Mouse (Mus musculus) heart, embryonic 12.5 days (tissue): ENCODE measurements around the gene Actl11. TPM values are rescaled to one million over a fixed set of nuclear protein-coding genes. Genes with fewer than 3 reads are reported as not detected.

Source experiments
- ATAC-seq: fragments of 200-750 bp; cut with Nextera tagmentation; 2 replicates; pipeline ENCODE4 v1.8.0; 2017; ENCODE audit warnings: moderate TSS enrichment, moderate library complexity; ENCODE audit not compliant: insufficient number of reproducible peaks, low FRiP score
- H3K27ac ChIP-seq: fragments of 300-500 bp; sonication (generic); 2 replicates; pipeline ENCODE4 v1.5.1; 2016; ENCODE audit warnings: mild to moderate bottlenecking, moderate library complexity; ENCODE audit not compliant: poor library complexity, severe bottlenecking
- H3K27me3 ChIP-seq: fragments of 300-500 bp; sonication (generic); replicated peaks from 2 replicates; pipeline ENCODE4 v1.6.1; 2016; ENCODE audit warnings: mild to moderate bottlenecking, moderate library complexity
- H3K36me3 ChIP-seq: fragments of 300-500 bp; sonication (generic); 2 replicates; pipeline ENCODE4 v1.6.1; 2016; ENCODE audit warnings: mild to moderate bottlenecking, moderate library complexity
- H3K4me1 ChIP-seq: fragments of 300-500 bp; sonication (generic); replicated peaks from 2 replicates; pipeline ENCODE4 v1.6.1; 2016; ENCODE audit warnings: mild to moderate bottlenecking
- H3K4me2 ChIP-seq: fragments of 300-500 bp; sonication (generic); 2 replicates; pipeline ENCODE4 v1.6.1; 2016; ENCODE audit warnings: mild to moderate bottlenecking, moderate library complexity
- H3K4me3 ChIP-seq: fragments of 300-500 bp; sonication (generic); 2 replicates; pipeline ENCODE4 v1.5.1; 2016; ENCODE audit warnings: mild to moderate bottlenecking
- H3K9ac ChIP-seq: fragments of 300-500 bp; sonication (generic); 2 replicates; pipeline ENCODE4 v1.6.1; 2016; ENCODE audit warnings: mild to moderate bottlenecking, moderate library complexity
- H3K9me3 ChIP-seq: fragments of 300-500 bp; sonication (generic); replicated peaks from 2 replicates; pipeline ENCODE4 v1.6.1; 2016; ENCODE audit warnings: mild to moderate bottlenecking, moderate library complexity
- WGBS: fragments of 180-500 bp; shearing (Covaris S2); methylation state at CpG from one replicate; pipeline ENCODE4 v1.1.7; 2016; 5-methylcytosine and 5-hydroxymethylcytosine counted together
- polyA plus RNA-seq: library from polyadenylated mRNA; unstranded; fragments of >200 nt; fragmentation: Nextera tagmentation; extraction: Ambion mirVana; gene quantifications from 2 replicates; pipeline ENCODE4 v1.2.1, GENCODE M21; 2016

The Actl11 gene
- polyA plus RNA-seq, 1 experiment from 2014 or later, result not detected

DNA sequence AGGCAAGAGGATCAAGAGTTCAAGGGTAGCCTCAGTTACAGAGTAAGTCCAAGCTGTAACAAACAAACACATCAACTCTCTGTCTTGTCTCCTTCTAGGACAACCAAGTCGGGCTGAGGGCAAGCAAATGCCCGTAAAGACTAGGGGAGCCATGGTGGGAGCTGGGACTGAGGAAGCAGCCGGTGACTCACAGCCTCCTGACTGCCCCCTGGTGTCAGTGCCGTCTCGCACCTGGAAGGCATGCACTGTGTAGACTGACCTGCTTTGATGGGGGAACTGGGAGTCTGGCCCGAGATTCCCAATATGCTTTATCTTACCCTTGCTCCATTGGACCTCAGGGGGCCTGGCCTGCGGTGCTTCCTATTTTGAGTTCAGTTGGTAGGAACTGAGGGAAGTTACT is 5.2 kb upstream of the Actl11 start:
- Histone ChIP-seq H3K9me3 (no peaks in the 10 kb centered on the region), H3K4me1 (peaks cover 48% of the 10 kb centered on the region), H3K36me3 (no peaks in the 10 kb centered on the region), H3K9ac (no peak overlapping the region), H3K4me3 (no peak overlapping the region), H3K27ac (no peak overlapping the region), H3K4me2 (no peak overlapping the region), H3K27me3 (no peaks in the 10 kb centered on the region)
- WGBS, result 31% methylated on average over 7 of the region's 7 CpGs
- 0 out of 2 replicates have a peak, but pooled peaks have one; percentile 41 for ATAC-seq

DNA sequence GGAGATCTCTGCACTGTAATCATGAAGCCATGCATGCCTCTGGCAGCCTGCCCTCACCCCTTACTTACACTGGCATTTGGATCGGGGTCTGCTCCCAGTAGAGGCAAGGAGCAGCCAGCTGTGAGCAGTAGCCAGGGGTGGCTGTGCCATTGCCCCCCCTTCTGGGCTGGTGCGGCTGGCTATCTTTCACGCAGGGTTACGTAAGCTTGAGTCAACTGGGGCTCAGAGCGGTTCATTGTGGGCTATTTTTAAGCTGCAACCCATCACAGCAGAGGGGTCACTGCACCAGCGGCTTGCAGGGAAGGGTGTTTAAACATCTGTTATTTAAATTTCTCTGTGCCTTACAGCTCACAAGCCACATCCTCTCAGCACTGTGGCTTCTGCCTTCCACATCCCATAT is 4.3 kb upstream of the Actl11 start:
- Histone ChIP-seq H3K27me3 (no peaks in the 10 kb centered on the region), H3K27ac (no peak overlapping the region), H3K9ac (no peak overlapping the region), H3K4me2 (0 out of 2 replicates have a peak overlapping the region, but pooled peaks have one; percentile 17), H3K4me1 (peaks cover 49% of the 10 kb centered on the region), H3K4me3 (no peak overlapping the region), H3K36me3 (no peaks in the 10 kb centered on the region), H3K9me3 (no peaks in the 10 kb centered on the region)
- no peak for ATAC-seq
- 25% methylated on average over 6 of the region's 6 CpGs for WGBS

- Histone ChIP-seq H3K9me3 (no peaks in the 10 kb centered on the region), H3K27ac (no peak overlapping the region), H3K27me3 (0 out of 2 replicates have a peak, but pooled peaks cover under 1% of the 10 kb centered on the region), H3K4me3 (no peak overlapping the region), H3K4me2 (no peak overlapping the region), H3K36me3 (no peaks in the 10 kb centered on the region), H3K4me1 (peaks cover 50% of the 10 kb centered on the region), H3K9ac (no peak overlapping the region)
- 34% methylated on average over 3 of the region's 3 CpGs for WGBS
- no peak for ATAC-seq
Measured at GRCm38 (mm10) chr9:107925251-107925650, 3.0 kb upstream of the Actl11 start.

GRCm38 (mm10) chr9:107926920-107927420 is 1.3 kb upstream of the Actl11 start:
- Histone ChIP-seq H3K9me3 (no peaks in the 10 kb centered on the region), H3K4me3 (no peak overlapping the region), H3K36me3 (no peaks in the 10 kb centered on the region), H3K4me1 (peaks cover 50% of the 10 kb centered on the region), H3K27ac (no peak overlapping the region), H3K4me2 (peak overlapping the region; percentile 11), H3K27me3 (0 out of 2 replicates have a peak, but pooled peaks cover 4% of the 10 kb centered on the region), H3K9ac (no peak overlapping the region)
- ATAC-seq, result peak; percentile 5; the same call in 1 of the 2 replicates
- WGBS, result 16% methylated on average over 9 of the region's 9 CpGs

GRCm38 (mm10) chr9:107927749-107928148 is 520 bp upstream of the Actl11 start:
- no peak overlapping the region for H3K4me3 ChIP-seq
- no peak overlapping the region for H3K9ac ChIP-seq
- H3K27ac ChIP-seq, result no peak overlapping the region
- no peak overlapping the region for H3K4me2 ChIP-seq
- H3K36me3 ChIP-seq, result no peaks in the 10 kb centered on the region
- H3K27me3 ChIP-seq, result 0 out of 2 replicates have a peak, but pooled peaks cover 4% of the 10 kb centered on the region
- no peaks in the 10 kb centered on the region for H3K9me3 ChIP-seq
- peaks cover 50% of the 10 kb centered on the region for H3K4me1 ChIP-seq
- no peak for ATAC-seq
- 58% methylated on average over 5 of the region's 5 CpGs for WGBS

GRCm38 (mm10) chr9:107932221-107932620 is 4.0 kb downstream of the Actl11 start:
- 73% methylated on average over 4 of the region's 4 CpGs for WGBS
- Histone ChIP-seq H3K27ac (no peak overlapping the region), H3K9me3 (no peaks in the 10 kb centered on the region), H3K4me3 (no peak overlapping the region), H3K9ac (no peak overlapping the region), H3K36me3 (no peaks in the 10 kb centered on the region), H3K4me1 (peaks cover 33% of the 10 kb centered on the region), H3K27me3 (peaks cover 43% of the 10 kb centered on the region), H3K4me2 (no peak overlapping the region)
- ATAC-seq, result no peak

GRCm38 (mm10) chr9:107934146-107934545 is 5.9 kb downstream of the Actl11 start:
- WGBS, result 77% methylated on average over 11 of the region's 11 CpGs
- Histone ChIP-seq H3K36me3 (no peaks in the 10 kb centered on the region), H3K27ac (no peak overlapping the region), H3K4me2 (no peak overlapping the region), H3K9me3 (no peaks in the 10 kb centered on the region), H3K4me1 (peaks cover 15% of the 10 kb centered on the region), H3K9ac (no peak overlapping the region), H3K27me3 (peaks cover 62% of the 10 kb centered on the region), H3K4me3 (no peak overlapping the region)
- ATAC-seq, result no peak

GRCm38 (mm10) chr9:107935374-107935773 is 7.1 kb downstream of the Actl11 start, which contains the start of gene Camkv:
Gene Camkv (plus strand): TSS chr9:107935674.
- peaks cover 67% of the 10 kb centered on the region for H3K27me3 ChIP-seq
- ATAC-seq, result no peak
- no peaks in the 10 kb centered on the region for H3K9me3 ChIP-seq
- H3K27ac ChIP-seq, result no peak within 1 kb of the TSS
- 24% methylated on average over 3 of the region's 3 CpGs for WGBS
- H3K4me1 ChIP-seq, result peaks cover 15% of the 10 kb centered on the region
- H3K4me3 ChIP-seq, result peak within 1 kb of the TSS; percentile 49
- H3K4me2 ChIP-seq, result peak within 1 kb of the TSS; percentile 85
- H3K9ac ChIP-seq, result peak within 1 kb of the TSS; percentile 59
- no peaks in the 10 kb centered on the region for H3K36me3 ChIP-seq

- 1% methylated on average over 41 of the region's 41 CpGs for WGBS
- H3K9me3 ChIP-seq, result no peaks in the 10 kb centered on the region
- H3K4me3 ChIP-seq, result peak overlapping the region; percentile 49
- peak overlapping the region; percentile 59 for H3K9ac ChIP-seq
- H3K27me3 ChIP-seq, result peaks cover 68% of the 10 kb centered on the region
- no peaks in the 10 kb centered on the region for H3K36me3 ChIP-seq
- no peak; the same call in 1 of the 2 replicates for ATAC-seq
- no peak overlapping the region for H3K27ac ChIP-seq
- H3K4me2 ChIP-seq, result peak overlapping the region; percentile 85
- peaks cover 15% of the 10 kb centered on the region for H3K4me1 ChIP-seq
Measured at GRCm38 (mm10) chr9:107935790-107936214, 7.5 kb downstream of the Actl11 start.

DNA sequence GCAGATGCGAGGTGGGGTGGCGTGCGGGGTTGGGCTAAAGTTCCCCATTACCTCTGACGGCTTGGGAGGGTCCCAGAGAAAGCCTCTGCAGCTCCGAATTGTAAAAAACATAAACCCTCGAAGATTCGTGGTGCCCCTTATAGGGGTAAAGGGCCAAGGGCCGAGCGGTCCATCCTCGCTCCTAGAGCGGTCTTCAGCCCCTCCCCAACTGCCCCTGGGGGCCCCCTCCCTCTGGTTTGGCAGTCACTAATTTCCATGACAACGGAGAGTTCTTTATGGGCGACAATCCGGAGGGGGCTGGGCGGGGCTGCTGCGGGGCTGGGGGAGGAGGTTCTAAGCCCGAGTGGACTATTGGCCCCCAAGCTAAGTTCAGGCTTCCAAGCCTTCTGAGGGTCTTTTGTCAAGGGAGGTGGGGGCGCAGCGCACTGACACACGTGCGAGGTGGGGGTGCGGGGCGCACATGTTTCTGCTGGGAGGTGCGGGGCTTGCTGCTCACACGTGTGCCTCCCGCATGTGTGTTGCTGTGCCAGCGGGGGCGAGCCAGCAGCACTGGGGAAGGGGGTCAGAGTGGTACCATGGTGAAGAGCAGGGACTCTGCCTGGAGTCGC is 8.1 kb downstream of the Actl11 start:
- no peak for ATAC-seq
- Histone ChIP-seq H3K4me1 (peaks cover 15% of the 10 kb centered on the region), H3K4me2 (peak overlapping the region; percentile 85), H3K9ac (peak overlapping the region; percentile 59), H3K4me3 (peak overlapping the region; percentile 49), H3K27ac (no peak overlapping the region), H3K36me3 (no peaks in the 10 kb centered on the region), H3K9me3 (no peaks in the 10 kb centered on the region), H3K27me3 (peaks cover 73% of the 10 kb centered on the region)
- WGBS, result 2% methylated on average over 29 of the region's 29 CpGs

GRCm38 (mm10) chr9:107936831-107937230 is 8.6 kb downstream of the Actl11 start:
- no peak for ATAC-seq
- Histone ChIP-seq H3K4me1 (peaks cover 15% of the 10 kb centered on the region), H3K4me2 (peak overlapping the region; percentile 85), H3K9ac (no peak overlapping the region), H3K4me3 (peak overlapping the region; percentile 49; the same call in 1 of the 2 replicates), H3K27ac (no peak overlapping the region), H3K27me3 (peaks cover 76% of the 10 kb centered on the region), H3K36me3 (no peaks in the 10 kb centered on the region), H3K9me3 (no peaks in the 10 kb centered on the region)
- 17% methylated on average over 3 of the region's 3 CpGs for WGBS
